Mouse (Mus musculus): ENCODE results near the gene Spout1. TPM values are rescaled to one million over a fixed set of nuclear protein-coding genes. Genes with fewer than 3 reads are reported as not detected.
"Not testable (repeated sequence)": the region's sequence is repeated elsewhere in the genome, so short reads cannot be mapped to it uniquely, and the experiment has no call there.

Spout1 gene
- polyA plus RNA-seq, 1 experiment from 2014 or later = 75.8 TPM

DNA sequence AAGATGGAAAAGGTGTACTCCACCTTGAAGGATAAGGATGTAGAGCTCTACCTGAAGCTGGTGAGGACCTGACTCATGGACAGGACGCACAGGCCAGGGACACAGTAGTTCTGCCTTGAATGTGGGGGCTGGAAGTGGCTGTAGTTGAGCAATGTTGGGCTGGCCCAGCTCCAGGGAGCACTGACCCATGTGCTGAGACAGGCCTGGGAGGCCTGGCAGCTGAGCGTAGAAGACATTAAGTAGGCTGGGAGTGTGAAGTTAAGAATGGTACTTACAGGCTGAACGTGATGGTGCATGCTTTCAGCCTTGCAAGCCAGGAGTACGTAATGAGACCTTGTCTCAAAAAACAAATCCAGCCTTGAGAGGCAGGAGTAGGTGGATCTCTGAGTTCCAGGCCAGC lies 30.8 kb downstream of the Spout1 start:
- Histone ChIP-seq H3K27me3 (no peaks in the 10 kb centered on the region), H3K4me2 (replicated peaks) (no peak overlapping the region), H3K4me3 (replicated peaks) (no peak overlapping the region), H3K9me3 (replicated peaks) (no peaks in the 10 kb centered on the region), H3K9ac (no peak overlapping the region), H3K27ac (replicated peaks) (no peak overlapping the region), H3K36me3 (peaks cover 82% of the 10 kb centered on the region), H3K4me1 (no peaks in the 10 kb centered on the region)
- 95% methylated on average over 4 of the region's 4 CpGs for WGBS
- no peak for ATAC-seq (ENCODE audit: insufficient number of reproducible peaks, low FRiP score, low TSS enrichment, low read depth)

DNA sequence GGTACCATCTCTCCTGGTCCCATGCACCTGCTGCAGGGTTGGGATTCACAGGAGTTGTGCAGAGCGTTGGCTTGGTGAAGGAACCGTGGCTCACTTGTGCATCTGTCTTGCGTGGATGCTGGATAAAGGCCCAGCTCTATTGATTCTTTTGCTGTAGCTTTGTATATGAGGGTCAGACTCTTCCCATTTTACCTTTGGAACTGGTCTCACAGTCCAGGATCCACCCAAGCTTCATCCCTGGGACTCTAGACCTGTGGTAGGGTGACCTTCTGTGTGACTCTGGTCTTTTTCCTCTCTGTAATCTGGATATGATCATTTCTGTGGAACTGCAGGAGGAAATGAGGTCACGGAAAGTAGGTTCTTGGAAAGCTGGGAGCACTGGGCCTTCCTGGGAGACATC lies 33.8 kb downstream of the Spout1 start:
- Histone ChIP-seq H3K9me3 (replicated peaks) (no peaks in the 10 kb centered on the region), H3K27ac (replicated peaks) (no peak overlapping the region), H3K4me1 (no peaks in the 10 kb centered on the region), H3K27me3 (no peaks in the 10 kb centered on the region), H3K9ac (no peak overlapping the region), H3K36me3 (peaks cover 88% of the 10 kb centered on the region), H3K4me2 (replicated peaks) (no peak overlapping the region), H3K4me3 (replicated peaks) (no peak overlapping the region)
- WGBS = 95% methylated on average over 4 of the region's 4 CpGs
- ATAC-seq (ENCODE audit: insufficient number of reproducible peaks, low FRiP score, low TSS enrichment, low read depth) = no peak

DNA sequence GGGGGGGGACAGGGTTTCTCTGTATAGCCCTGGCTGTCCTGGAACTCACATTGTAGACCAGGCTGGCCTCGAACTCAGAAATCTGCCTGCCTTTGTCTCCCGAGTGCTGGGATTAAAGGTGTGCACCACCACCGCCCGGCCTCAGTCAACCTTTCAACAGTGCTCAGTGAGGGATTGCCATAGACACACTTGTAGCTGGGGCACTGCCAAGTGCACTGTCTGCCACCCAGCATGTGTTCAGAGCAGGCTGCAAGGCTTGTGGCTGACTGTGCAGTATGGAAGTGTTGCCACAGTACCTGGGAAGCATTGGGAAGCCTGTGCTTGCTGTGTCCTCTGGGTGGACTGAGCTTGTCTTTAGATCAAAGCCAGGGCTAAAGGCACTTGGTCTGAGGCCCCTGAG lies 38.2 kb downstream of the Spout1 start:
- not testable (repeated sequence) for H3K9me3 ChIP-seq (replicated peaks); H3K27ac ChIP-seq (replicated peaks); H3K27me3 ChIP-seq; H3K9ac ChIP-seq; H3K4me3 ChIP-seq (replicated peaks); H3K4me2 ChIP-seq (replicated peaks); ATAC-seq (ENCODE audit: insufficient number of reproducible peaks, low FRiP score, low TSS enrichment, low read depth)
- 96% methylated on average over 4 of the region's 4 CpGs for WGBS
- peaks cover 11% of the 10 kb centered on the region for H3K4me1 ChIP-seq
- H3K36me3 ChIP-seq = peaks cover 86% of the 10 kb centered on the region

DNA sequence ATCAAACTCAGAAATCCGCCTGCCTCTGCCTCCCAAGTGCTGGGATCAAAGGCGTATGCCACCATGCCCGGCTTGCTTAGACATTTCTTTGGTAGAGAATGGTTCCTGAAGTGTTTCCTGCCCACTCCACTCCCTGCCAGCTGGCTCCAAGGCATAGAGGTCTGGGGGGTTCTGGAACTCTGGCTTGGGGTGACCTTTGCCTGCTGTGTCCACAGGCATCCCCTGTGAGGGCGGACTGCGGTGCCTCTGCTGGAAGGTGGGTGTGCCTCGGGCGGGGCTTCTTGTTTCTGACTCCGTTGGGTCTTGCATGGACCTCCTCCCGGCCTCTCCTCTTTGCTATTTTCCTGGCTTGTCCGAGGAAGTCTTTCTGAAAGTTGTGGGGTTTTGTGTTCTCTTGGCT lies 41.8 kb downstream of the Spout1 start:
- Histone ChIP-seq H3K27me3 (no peaks in the 10 kb centered on the region), H3K36me3 (peaks cover 51% of the 10 kb centered on the region), H3K27ac (replicated peaks) (no peak overlapping the region), H3K9me3 (replicated peaks) (no peaks in the 10 kb centered on the region), H3K4me3 (replicated peaks) (no peak overlapping the region), H3K4me2 (replicated peaks) (no peak overlapping the region), H3K4me1 (peaks cover 29% of the 10 kb centered on the region), H3K9ac (no peak overlapping the region)
- 84% methylated on average over 10 of the region's 10 CpGs for WGBS
- no peak for ATAC-seq (ENCODE audit: insufficient number of reproducible peaks, low FRiP score, low TSS enrichment, low read depth)

DNA sequence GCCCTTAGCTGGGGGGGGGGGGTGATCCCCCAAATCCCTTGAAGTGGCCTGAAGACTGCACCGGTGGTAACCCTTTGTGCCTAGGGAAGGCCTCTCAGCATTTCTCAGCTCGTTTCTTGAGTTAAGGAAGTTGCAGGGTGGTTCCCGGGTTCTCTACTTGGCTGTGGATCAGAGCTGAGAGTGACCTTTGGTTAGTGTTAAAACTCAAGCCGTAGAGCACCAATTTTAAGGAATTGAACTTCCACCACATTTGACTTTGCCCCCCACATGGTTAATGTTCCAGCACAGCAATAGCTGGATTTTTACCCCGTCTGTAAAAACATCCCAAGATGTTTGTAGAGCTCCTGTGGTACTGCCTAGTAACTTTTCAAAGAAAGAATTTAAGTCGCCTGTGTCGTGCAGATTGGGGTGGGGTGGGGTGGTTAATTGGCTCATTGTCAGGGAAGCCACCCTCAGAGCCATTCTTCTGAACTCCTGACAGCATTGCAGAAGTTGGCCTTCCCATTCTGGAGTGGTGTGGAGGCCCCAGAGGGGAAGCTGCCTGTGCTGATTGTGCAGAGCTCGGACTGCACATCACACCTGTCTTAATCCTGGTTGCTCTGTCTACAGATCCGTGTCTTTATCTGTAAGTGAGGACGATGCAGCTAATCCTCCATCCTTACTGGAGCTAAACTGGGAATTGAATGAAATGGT lies 43.2 kb downstream of the Spout1 start:
- Histone ChIP-seq H3K4me3 (replicated peaks) (peak overlapping the region; percentile 97), H3K9ac (peak overlapping the region; percentile 63; the same call in 1 of the 2 replicates), H3K27me3 (no peaks in the 10 kb centered on the region), H3K4me1 (peaks cover 29% of the 10 kb centered on the region), H3K27ac (replicated peaks) (peak overlapping the region; percentile 88; the same call in 1 of the 2 replicates), H3K36me3 (peaks cover 37% of the 10 kb centered on the region), H3K4me2 (replicated peaks) (peak overlapping the region; percentile 85), H3K9me3 (replicated peaks) (no peaks in the 10 kb centered on the region)
- WGBS = 54% methylated on average over 10 of the region's 10 CpGs
- no peak for ATAC-seq (ENCODE audit: insufficient number of reproducible peaks, low FRiP score, low TSS enrichment, low read depth)

DNA sequence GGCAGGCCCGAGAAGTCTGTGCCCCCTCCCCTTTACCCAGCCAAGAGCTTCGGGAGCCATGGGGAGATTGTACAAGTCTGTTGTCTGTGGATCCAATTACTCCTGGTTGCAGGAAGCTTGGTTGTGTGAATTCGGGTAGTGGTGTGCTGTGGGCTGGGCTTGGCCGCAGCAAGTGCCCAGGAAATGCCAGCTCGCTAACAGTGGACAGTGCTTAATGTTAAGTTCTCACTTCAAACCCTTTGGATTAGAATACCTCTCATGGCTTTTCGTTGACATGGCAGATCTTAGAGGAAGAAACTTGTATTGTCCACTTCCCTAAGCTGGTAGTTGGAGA lies 43.9 kb downstream of the Spout1 start:
- Histone ChIP-seq H3K4me3 (replicated peaks) (peak overlapping the region; percentile 97), H3K9me3 (replicated peaks) (no peaks in the 10 kb centered on the region), H3K36me3 (peaks cover 36% of the 10 kb centered on the region), H3K4me1 (peaks cover 29% of the 10 kb centered on the region), H3K27ac (replicated peaks) (peak overlapping the region; percentile 88), H3K9ac (peak overlapping the region; percentile 63), H3K4me2 (replicated peaks) (peak overlapping the region; percentile 85), H3K27me3 (no peaks in the 10 kb centered on the region)
- no peak for ATAC-seq (ENCODE audit: insufficient number of reproducible peaks, low FRiP score, low TSS enrichment, low read depth)
- 15% methylated on average over 6 of the region's 6 CpGs for WGBS

DNA sequence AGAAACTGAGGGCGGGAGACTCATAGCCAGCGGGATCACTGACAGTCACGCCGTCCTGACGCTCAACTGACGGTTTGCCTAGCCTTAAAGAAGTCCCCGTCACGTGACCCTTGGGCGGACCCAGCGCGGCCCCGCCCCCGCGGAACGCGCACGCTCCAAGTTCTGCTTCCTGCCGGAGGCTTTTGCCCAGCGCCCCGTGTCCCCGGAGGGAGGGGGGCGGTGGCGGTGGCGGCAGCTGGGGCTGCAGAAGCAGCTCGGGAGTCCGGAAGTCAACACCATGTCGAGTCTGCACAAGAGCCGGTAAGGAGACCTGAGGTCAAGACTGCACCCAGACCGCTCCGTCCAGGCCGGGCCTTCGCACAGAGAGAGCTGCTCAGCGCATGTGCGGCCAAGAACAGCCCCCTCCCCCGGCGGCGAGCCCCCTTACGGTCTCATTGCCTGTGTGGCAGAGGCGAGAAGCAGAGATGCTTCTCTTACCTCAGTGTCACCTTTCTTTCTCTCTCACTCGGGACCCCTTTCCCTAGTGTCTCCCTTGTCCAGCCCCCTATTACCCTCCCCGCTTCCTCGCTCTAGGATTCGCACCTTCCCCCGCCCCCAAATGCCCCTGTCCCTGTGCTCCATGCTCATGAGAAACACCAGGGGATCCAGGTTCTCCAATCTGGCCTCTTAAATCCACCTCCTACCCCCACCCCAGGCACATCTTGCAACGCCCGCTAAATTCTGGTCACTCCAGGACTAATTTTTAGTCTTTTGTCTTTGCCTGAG lies 44.5 kb downstream of the Spout1 start, which contains the start of gene Tbc1d13:
Gene Tbc1d13, plus strand, starts transcription at position 134 of the 765 bp plus-strand sequence.
- ATAC-seq (ENCODE audit: insufficient number of reproducible peaks, low FRiP score, low TSS enrichment, low read depth) = peak; percentile 94
- Histone ChIP-seq H3K27ac (replicated peaks) (peak within 1 kb of the TSS; percentile 88), H3K4me1 (peaks cover 29% of the 10 kb centered on the region), H3K9me3 (replicated peaks) (no peaks in the 10 kb centered on the region), H3K9ac (peak within 1 kb of the TSS; percentile 63), H3K27me3 (no peaks in the 10 kb centered on the region), H3K36me3 (peaks cover 33% of the 10 kb centered on the region), H3K4me3 (replicated peaks) (peak within 1 kb of the TSS; percentile 97), H3K4me2 (replicated peaks) (peak within 1 kb of the TSS; percentile 85)
- WGBS = under 1% methylated on average over 46 of the region's 46 CpGs

DNA sequence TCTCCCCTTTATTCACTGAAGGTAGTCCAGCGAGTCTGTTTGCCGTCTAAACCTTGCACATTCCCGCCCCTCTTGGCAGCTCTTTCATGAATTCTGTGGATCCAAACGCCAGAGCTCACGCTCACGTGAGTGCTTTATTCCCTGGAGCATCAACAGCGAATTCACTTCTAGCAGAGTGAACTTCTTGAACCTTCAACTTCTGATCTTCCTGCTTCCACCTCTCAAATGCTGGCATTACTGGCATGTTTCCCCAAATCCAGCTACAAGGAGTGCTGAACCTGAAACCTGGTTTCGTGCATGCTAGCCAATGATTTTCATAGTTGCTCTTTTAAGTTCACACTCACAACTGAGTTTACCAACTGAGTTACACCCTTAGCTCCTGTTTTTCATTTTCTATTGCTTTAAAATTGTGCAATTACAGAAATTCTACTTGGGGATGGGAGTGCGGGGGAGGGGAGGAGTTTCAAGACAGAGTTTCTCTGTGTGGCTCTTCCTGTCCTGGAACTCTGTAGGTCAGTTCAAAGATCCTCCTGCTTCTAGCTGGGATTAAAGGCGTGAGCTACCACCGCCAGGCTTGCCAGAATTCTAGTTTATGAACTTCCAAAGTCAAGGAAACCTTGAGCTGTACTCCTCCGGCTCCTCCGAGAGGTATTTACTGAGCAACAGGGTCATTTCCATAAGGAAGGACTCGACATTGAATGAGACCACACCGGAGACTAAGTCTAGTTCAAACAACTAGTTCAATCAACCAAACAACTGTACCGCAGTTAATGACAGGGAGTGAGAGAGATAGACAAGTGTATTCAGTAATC lies 45.3 kb downstream of the Spout1 start:
- H3K36me3 ChIP-seq = peaks cover 26% of the 10 kb centered on the region
- peaks cover 29% of the 10 kb centered on the region for H3K4me1 ChIP-seq
- peak overlapping the region; percentile 85 for H3K4me2 ChIP-seq (replicated peaks)
- H3K27me3 ChIP-seq = no peaks in the 10 kb centered on the region
- no peak for ATAC-seq (ENCODE audit: insufficient number of reproducible peaks, low FRiP score, low TSS enrichment, low read depth)
- WGBS = 8% methylated on average over 16 of the region's 16 CpGs
- H3K9me3 ChIP-seq (replicated peaks) = no peaks in the 10 kb centered on the region
- peak overlapping the region; percentile 97 for H3K4me3 ChIP-seq (replicated peaks)
- peak overlapping the region; percentile 88 for H3K27ac ChIP-seq (replicated peaks)
- peak overlapping the region; percentile 35 for H3K9ac ChIP-seq

DNA sequence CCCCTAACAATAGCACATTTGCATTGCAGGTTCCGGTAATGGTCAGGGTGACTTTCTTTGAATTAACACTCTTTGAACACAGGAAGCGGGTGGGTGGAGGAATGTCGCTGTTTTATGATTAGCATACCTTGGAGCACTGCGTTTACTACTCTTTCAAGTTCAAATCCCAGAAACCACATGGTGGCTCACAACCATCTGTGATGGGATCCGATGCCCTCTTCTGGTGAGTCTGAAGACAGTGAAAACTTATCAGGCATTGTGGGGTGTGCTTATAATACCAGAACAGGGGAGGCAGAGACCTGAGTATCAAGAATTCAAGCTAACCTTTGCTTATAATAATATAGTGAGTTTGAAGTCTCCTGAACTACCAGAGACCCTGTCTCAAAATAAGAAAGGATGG lies 47.0 kb downstream of the Spout1 start:
- H3K4me1 ChIP-seq = peaks cover 25% of the 10 kb centered on the region
- not testable (repeated sequence) for H3K9me3 ChIP-seq (replicated peaks); H3K27ac ChIP-seq (replicated peaks); H3K9ac ChIP-seq; ATAC-seq (ENCODE audit: insufficient number of reproducible peaks, low FRiP score, low TSS enrichment, low read depth); H3K4me2 ChIP-seq (replicated peaks); H3K27me3 ChIP-seq; H3K36me3 ChIP-seq; H3K4me3 ChIP-seq (replicated peaks)
- 49% methylated on average over 5 of the region's 5 CpGs for WGBS

DNA sequence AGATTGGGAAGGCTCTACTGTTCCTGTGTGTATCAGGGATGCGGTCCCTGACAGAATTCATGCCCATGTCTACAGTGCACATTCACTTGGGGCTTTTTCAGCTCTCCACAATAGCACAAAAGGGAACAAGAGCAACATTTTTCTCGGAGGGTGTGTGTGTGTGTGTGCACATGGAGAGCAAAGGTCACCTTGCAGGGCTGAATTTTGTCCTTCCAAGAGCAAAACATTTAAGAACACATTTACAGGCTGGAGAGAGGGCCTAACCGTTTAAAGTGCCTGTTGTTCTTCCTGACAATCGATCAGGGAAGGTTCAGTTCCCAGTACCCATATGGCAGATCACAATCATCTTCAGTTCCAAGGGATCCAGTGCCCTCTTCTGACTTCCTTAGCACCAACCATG lies 48.1 kb downstream of the Spout1 start:
- ATAC-seq (ENCODE audit: insufficient number of reproducible peaks, low FRiP score, low TSS enrichment, low read depth) = no peak
- WGBS = 84% methylated on average over 4 of the region's 4 CpGs
- Histone ChIP-seq H3K4me3 (replicated peaks) (no peak overlapping the region), H3K36me3 (no peaks in the 10 kb centered on the region), H3K4me2 (replicated peaks) (no peak overlapping the region), H3K27me3 (no peaks in the 10 kb centered on the region), H3K9ac (no peak overlapping the region), H3K27ac (replicated peaks) (no peak overlapping the region), H3K9me3 (replicated peaks) (no peaks in the 10 kb centered on the region), H3K4me1 (peaks cover 21% of the 10 kb centered on the region)

DNA sequence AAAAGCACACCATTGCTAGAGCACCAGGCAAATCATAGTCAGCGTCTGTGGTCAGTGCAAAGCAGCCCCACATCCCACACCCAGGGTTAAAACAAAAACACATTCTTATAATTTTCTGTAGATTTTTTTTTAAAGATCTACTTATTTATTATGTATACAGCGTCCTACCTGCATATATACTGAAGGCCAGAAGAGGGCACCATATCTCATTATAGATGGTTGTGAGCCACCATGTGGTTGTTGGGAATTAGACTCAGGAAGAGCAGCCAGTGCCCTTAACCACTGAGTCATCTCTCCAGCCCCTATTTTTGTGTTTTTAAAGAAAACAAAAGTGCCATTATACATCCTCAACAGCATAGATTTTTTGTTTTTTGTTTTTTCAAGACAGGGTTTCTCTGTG lies 49.5 kb downstream of the Spout1 start:
- Histone ChIP-seq H3K9ac (no peak overlapping the region), H3K4me1 (peaks cover 17% of the 10 kb centered on the region), H3K4me2 (replicated peaks) (no peak overlapping the region), H3K36me3 (no peaks in the 10 kb centered on the region), H3K27ac (replicated peaks) (no peak overlapping the region), H3K9me3 (replicated peaks) (no peaks in the 10 kb centered on the region), H3K27me3 (no peaks in the 10 kb centered on the region), H3K4me3 (replicated peaks) (no peak overlapping the region)
- ATAC-seq (ENCODE audit: insufficient number of reproducible peaks, low FRiP score, low TSS enrichment, low read depth) = no peak
- WGBS = 23% methylated on average over 2 of the region's 2 CpGs
